Mouse (Mus musculus) layer of hippocampus, postnatal 36 days (tissue): Measurements from ENCODE around the gene Slc2a9. TPM values are rescaled to one million over a fixed set of nuclear protein-coding genes. Genes with fewer than 3 reads are reported as not detected.

Experiments
- DNase-seq, 2 experiments: peaks; one replicate each; pipeline ENCODE4 v3.0.0; 2022
- total RNA-seq, 2 experiments: library from RNA; stranded (reverse); gene quantifications; 2 replicates each; pipeline ENCODE4 v1.2.3; 2021

The Slc2a9 gene
- total RNA-seq, 2 experiments from 2014 or later, result 2.7 to 3.8 TPM

DNA sequence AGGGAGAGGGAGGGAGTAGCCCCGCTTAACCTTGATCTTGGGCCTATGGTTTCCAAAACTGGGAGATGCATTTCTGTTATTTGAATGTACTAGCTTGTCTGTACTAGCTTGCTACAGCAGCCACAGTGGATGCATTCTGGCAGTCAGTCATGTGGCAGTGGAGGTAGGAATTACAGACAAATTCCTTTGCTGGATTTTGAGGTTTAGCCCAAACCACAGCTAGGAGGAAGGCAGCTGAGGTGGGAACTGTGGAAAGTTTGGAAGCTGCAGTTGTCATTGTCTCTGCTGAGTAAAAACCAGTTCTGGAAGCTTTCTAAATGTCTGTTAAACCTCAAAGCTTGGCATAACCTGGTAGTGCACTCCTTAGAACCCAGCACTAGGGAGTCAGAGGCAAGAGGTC lies 131.6 kb downstream of the Slc2a9 start:
- no peak for DNase-seq

DNA sequence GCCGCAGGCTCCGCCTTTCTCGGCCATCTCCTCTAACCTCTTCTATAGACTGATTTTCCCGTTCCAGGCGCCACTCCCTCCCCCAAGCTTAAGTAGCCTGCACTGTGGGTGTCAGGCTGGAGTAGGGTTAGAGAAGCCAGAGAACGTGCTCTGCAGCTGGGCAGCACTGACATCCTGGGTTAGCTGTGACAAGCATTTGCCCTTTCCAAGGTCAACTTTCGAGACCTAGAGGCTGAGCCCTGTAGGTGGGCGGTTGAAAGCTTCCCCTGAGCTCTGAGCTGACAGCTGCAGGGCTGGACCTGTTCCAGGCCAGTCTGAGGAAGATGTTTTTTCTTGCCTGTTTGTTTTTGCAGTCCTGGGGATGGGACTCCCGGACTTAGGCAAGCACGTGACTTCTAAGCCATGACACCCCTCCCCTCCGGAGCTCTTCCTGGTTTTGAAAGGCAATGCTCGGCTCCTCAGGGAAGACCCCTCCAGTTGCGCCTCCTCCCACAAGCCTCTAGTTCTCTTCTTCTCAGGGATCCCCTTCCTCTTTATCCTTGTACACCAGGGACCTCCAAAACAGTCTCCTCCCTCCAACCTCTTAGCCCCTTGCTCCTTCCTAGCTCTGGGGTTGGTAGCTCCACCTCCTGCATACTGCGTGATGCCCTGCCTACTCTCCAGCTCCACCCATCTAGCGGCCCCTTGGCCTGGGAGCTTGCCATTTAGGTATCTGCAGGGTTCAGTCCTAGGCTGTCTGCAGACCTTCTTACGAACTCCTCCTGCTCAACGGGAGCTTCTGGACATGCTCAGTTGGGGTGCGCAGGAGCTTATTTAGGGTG lies 136.1 kb downstream of the Slc2a9 start:
- DNase-seq, result peak in 1 of 2 experiments; percentile 41

DNA sequence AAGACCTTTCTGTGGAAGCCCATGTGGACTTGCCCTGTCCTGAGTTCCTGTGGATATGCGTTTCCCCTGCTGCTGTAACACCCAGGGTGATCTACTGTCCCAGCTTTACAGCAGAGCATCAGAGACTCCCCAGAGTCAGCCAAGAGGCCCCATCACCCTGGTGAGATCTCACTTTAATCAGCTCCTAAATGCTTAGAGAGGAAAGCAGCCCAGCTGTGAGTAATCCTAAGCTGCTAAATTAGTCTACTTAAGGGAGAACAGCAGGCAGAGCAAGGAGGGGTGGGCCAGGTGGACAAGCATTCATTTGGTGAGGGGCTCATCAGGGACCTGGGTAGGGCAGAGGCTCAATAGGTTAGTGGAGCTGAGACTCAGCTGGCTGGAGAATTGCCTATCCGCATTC lies 137.4 kb downstream of the Slc2a9 start:
- no peak for DNase-seq

- DNase-seq, result peak in 1 of 2 experiments; percentile 50
Observed at GRCm38 (mm10) chr5:38364396-38364795, 138.5 kb downstream of the Slc2a9 start.

DNA sequence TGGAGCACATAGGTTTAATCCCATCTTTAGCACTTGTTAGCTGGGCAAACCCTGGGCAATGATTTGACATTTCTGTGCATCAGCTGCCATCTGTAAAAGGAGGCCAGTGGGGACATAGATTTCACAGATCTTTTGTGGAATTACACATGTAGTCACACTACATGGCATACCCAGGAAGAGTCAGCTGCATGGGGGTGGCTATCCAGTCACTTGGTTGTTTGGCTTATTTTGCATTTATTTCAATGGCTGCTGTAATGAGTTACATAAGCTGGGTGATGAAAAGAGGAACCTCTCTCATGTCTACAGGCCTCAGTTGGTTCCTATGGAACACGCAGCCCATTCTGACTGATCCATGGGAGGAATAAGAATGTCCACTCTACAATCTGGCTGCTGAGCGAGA lies 143.2 kb downstream of the Slc2a9 start:
- DNase-seq, result peak; percentile 32 to 44

GRCm38 (mm10) chr5:38356927-38357326 lies 146.0 kb downstream of the Slc2a9 start:
- peak; percentile 36 to 47 for DNase-seq

- DNase-seq, result no peak
Observed at GRCm38 (mm10) chr5:38350351-38350929, 152.5 kb downstream of the Slc2a9 start.

DNA sequence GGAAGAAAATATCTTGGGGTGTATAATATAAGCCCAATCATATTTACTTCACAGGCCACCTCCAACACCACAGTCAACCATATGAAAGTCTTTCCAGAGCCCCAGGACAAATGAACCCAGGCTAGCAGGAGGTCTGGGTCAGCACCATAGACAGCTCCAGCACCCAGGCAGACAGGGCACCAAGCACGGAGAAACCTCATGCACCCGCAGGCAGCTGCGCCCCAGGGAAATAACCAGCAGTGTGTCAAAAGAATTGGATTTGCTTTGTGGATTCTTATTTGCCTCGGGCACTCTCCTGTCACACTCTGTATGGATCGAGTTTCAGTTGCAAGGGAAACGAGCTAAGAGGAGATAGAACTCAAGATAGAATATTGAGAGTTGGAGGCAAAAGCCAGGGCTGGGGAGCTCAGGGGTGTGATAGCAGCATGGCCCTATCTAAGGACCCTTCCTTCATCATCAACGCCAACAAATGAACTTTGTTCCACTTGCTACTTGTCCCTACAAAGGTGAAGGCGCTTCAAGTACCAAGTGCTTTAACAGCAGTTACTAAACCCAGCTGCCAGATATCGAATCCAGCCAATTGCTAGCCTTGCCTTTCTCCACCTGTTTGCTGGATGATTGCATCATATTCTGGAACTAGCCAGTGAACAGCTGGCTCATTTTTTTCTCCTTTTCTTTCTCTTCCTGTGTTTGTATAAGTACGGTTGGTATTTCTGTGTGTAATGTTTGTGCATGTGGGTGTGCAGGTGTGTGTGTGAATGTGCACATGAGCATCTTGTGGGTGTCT lies 156.1 kb downstream of the Slc2a9 start:
- DNase-seq, result no peak

DNA sequence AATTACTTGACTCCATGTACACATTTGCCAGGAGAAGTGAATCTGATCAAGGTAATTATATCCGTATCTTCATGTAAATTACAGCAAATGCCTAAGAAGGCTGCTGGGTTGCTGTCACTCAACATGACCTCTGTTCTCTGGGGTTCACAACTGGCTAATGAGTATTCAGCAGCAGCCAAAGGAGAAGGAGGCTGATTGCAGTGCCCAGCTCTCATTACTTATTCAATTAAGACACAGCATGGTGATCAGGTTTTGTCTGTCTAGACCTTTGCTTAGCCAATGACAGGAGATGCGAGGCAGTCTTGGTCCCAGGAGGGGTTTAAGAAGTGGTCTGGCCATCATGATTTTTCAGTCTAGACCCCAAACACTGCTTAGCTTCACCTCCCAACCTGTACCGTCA lies 159.8 kb downstream of the Slc2a9 start:
- no peak for DNase-seq

DNA sequence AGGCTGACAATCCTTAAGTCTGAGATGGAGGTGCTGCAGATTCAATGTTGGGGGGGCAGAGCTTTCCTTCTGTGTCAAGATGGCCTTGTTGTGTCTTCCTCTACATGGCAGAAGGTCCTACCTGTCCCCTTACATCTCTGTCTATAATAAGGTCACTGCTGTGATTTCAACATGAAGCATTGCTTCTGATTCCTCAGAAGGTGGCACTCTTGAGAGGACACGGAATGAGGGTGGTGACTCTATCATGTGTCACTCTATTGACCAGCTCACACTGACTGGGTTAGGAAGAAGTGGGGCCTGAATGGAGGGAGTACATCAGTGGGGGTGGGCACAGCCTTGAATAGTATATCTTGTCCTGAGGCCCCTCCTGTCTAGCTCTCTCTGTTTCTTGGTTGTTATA lies 168.4 kb downstream of the Slc2a9 start:
- no peak for DNase-seq

- no peak for DNase-seq
Observed at GRCm38 (mm10) chr5:38333381-38333780, 169.6 kb downstream of the Slc2a9 start.

DNA sequence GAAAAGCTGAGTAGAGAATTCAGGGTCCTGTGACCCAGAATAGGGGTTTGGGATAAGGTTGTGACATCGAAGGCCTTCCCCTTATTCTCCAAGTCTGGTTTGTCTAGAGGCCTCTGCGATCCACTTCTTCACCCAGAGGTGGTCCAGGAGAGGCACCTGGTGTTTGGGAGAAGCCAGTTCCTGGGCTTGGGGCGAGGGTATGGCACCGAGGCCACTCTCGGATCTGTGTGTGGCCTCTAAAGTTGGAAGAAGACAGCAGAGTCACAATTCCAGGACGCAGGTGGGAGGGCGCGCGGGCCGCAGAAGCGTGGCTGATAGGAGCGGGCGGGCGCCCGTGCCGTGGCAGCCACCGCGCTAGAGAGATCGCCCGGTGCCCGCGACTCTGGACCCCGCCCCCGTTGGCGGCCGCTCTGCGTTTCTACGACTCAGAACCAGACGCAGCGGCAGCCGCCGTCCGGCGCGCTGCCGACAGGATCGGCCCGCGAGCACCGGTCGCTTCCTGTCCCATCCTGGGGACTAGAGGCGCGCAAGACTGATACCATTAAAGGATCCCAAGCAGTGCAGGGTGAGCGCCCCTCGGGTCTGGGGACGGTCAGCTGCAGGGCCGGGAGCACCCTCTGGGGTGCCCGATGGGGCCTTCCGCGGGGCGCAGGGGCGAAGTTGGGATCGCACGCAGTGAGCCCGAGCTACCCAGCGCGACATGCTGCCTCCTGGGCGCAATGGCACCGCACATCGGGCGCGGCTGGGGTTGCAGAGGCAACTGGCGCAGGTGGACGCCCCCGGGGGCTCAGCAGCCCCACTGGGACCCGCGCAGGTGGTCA lies 183.8 kb downstream of the Slc2a9 start, which contains the start of gene Drd5:
Drd5 (plus strand) TSS at position 402 of the 821 bp plus-strand sequence.
- no peak for DNase-seq

- no peak for DNase-seq
Observed at GRCm38 (mm10) chr5:38309795-38310194, 193.1 kb downstream of the Slc2a9 start.

DNA sequence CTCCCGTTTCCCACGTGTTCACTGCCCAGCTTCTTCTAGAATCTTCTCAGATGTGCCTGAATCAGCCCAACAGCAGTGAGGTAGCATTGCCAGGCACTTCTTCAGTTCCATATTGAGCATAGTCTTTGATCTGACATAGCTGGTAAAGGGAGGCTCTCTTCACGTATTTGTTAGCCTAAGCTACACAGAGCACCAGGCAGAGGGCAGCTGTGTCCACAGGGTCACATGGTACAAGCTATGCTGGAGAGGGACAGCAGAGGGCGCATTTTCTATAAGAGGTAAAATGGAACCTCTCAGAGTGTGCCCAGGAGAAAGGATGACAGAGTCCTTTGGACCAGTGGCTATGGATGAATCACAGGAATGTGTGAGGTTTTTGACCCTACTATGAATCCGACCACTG lies 194.1 kb downstream of the Slc2a9 start:
- DNase-seq, result peak; percentile 28 to 45

DNA sequence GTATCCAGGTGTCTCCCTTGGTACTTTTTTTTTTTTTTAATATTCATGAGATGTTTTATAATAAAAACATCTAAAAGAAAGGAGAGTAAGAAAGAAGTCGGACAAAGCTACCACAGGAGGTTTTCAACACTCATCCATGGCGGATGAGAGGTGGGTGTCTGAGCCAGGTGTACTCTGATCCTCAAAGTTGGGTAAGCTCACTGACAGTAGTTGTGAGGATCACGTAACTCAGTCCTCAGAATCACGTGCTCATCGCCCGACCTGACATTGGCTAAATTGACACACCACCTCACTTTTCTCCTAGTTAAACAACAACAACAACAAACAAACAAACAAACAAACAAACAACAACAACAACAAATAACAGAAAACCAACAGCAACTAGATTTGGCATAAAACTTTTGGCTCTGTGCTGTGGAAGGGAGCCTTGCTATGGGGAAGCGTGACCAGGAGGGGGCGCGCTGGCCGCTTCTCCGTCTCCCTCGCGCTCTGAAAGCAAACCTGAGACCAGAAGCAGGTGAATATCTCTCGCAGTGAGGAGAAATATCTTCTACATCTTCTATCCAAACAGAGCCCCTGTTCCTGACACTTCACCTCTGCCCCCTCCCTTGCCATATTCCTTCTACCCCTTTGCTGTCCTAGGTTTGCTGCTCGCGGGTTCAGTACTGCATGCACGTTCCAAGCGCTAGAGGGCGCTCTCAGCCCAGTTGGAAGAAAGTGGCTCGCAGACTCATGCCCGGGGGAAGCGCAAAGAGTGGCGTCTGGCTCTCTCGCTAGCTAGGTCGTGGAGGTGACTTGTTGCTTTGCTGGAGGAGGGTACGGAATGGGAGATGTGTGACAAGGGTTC lies 195.5 kb downstream of the Slc2a9 start:
- DNase-seq, result peak; percentile 90

GRCm38 (mm10) chr5:38305241-38305640 lies 197.7 kb downstream of the Slc2a9 start:
- DNase-seq, result no peak

DNA sequence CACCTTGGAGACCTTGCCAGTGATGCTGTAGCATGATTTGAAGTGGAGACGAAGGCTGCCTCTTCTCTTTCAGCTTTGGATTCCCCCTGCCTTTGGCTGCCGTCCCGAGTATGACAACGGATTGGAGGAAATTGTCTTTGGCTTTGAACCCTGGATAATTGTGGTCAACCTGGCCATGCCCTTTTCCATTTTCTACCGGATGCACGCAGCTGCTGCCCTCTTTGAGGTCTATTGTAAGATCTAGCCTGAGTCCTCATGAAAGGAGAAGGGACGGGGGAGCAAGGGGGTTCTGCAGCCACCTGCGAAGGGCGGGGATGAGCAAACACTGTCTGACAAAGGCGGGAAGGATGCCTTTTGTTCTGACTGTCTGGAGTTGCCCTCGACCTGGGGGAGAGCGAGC lies 200.3 kb downstream of the Slc2a9 start:
- no peak for DNase-seq

GRCm38 (mm10) chr5:38301761-38302411 lies 201.1 kb downstream of the Slc2a9 start:
- no peak for DNase-seq
